Mouse (Mus musculus) cerebellum, adult (tissue): Measurements from ENCODE around the gene Rcn1.

Experiments used
- ATAC-seq: cut with Nextera tagmentation; 2 replicates; pipeline ENCODE4 v1.9.2; 2017; ENCODE audit warnings: mild to moderate bottlenecking, moderate library complexity, mixed read lengths; ENCODE audit not compliant: insufficient number of reproducible peaks, low FRiP score, low TSS enrichment

Gene Rcn1

DNA sequence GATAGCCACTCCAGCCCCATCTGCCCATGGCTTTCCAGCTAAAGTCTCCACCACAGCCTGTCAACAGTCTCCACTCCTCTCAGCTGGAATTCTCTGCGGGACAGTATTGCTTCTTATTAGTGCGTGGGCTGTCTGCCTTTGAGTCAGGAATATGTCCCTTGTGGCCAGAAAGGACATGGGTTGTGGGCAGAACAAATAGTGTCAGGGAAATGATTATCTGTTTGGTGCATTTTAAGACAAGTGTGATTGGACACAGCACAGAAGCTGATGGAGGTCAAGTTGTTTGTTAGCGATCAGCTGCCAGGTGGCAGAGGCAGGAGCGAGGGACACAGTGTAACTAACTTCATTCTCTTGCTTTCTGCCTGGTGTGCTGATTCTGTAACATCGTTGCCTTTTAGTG is 42.3 kb downstream of the Rcn1 start:
- ATAC-seq, result no peak

DNA sequence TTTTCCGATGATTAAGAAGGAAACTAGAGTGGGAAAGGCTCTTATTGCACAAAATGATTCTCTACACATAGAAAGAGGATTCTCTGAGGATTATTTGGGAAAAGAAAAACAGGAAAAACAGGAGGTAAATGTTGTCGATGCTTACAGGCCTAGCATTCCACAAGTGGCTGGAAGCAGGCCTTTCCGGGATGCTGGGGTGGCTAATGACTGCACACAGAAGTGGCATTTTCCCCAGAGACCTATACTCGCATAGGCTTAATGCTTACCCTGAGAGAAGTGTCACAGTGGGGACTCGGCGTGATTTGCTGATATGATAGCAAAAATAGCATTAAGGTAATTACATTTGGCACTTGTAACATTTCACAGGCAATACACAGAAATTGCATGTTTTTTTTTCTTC is 50.2 kb downstream of the Rcn1 start:
- ATAC-seq, result no peak

DNA sequence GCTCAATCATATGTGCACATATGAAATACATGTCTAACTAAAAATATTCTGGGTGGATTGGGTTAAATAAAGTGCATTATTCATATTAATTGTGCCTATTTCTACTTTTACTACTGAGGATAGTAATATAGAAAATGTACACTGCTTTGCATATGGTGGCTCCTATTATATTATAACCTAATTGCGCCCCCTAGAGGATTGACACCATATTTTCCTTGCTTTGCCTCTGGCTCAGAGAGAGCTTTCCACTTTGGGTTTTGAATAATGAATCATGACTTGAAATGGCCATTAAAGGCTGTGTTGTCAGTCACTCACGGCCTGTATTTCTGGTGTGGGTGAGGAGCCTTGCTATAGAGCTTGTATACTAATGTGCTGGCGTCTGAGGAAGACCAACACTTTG is 59.1 kb downstream of the Rcn1 start:
- ATAC-seq, result no peak; the same call in 1 of the 2 replicates

DNA sequence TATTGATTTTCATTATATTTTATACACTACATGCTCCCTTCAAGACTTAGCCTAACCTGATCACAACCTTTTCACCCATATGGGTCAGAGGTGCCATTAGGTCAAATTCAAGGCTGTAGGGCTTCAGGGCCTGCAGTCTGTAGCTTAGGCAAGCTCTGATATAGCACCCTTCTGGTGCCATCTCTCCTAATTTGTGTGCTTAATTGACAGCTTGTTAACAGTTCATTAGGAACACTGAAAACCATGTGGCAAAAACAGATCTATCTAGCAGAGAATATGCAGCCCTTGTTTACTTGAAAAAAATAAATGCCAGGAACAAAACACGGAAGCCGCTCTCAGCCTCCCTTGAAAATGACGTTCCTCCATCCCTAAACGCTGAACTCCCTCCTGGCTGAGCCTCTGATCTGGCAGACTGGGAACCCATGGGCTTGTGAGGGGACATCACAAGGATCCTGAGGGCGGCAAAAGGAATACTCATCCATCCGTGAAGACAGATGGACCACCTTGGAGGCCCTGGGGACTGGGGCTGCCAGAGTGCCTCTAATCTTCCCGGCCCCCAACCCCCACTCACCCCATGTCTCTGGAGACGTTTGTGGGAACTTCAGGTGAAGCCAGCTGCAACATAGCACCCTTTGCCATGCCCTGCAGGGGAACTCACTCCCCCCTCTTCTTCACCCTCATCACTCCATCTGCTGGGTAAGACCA is 61.8 kb downstream of the Rcn1 start:
- ATAC-seq, result no peak

DNA sequence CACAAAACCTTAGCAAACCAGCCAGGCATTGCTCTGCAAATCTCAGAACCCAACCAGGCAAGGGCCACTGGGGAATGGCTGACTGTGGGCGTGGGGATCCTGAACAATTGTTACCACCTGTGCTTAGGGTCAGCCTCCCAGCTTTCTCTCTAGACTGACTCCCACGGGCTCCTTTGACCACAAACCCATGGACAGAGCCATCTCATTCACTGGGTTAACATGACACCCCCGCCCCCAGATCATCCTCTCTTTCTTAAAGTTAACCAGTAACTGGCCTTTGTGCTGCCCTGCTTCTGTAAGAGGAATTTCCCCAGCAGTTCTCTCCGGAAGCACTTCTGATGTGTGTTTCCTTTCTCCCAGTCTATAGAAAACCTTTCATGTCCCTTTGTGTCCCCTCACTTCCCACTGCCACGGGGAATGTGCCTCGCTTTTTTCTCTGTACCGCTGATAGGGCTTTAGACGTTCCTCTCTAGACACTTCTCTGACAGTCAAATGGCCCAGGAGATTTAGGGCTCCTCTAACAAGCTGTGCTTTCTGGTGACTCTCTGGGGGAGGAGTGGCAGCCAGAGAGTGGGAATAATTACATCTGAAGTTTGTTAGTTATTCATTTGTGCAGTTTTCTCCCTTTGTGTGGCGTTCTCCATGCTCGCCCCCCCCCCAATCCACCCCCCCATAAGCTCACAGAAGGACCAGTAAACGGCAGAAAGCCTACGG is 62.6 kb downstream of the Rcn1 start:
- ATAC-seq, result no peak
